Mouse (Mus musculus) CH12F3 (cell line): ENCODE measurements around the gene Olfr1437.
"Not testable (repeated sequence)": the region's sequence is repeated elsewhere in the genome, so short reads cannot be mapped to it uniquely, and the experiment has no call there.

Experiments
- in situ Hi-C: fragments of 300-500 bp; cut with MboI; formaldehyde crosslinking; loops from 2 replicates; pipeline ENCODE4 v1.14.3; 2020; ENCODE audit warnings: low sequenced_read_pairs

The Olfr1437 gene

GRCm38 (mm10) chr19:12325001-12325400, at the start of gene Olfr1437:
TSS of gene Olfr1437 (minus strand) at chr19:12325101.
- in situ Hi-C loops = no loop called here

- in situ Hi-C loops = no loop called here
These were observed 49.6 kb upstream of the Olfr1437 start for GRCm38 (mm10) chr19:12374465-12375025.

- in situ Hi-C loops = no loop called here
These were observed 48.1 kb upstream of the Olfr1437 start for GRCm38 (mm10) chr19:12373004-12373403.

GRCm38 (mm10) chr19:12335810-12336209, 10.9 kb upstream of the Olfr1437 start, which contains the start of gene Olfr1438-ps1:
TSS of gene Olfr1438-ps1 (minus strand) at chr19:12335910.
- in situ Hi-C loops = no loop called here

- in situ Hi-C loops = not testable (repeated sequence)
These were observed 25.9 kb downstream of the Olfr1437 start, which contains the start of gene Olfr1436 for GRCm38 (mm10) chr19:12299030-12299429. TSS of gene Olfr1436 (minus strand) at chr19:12299130.

- in situ Hi-C loops = no loop called here
These were observed 31.9 kb downstream of the Olfr1437 start for GRCm38 (mm10) chr19:12292979-12293378.

- in situ Hi-C loops = no loop called here
These were observed 45.3 kb downstream of the Olfr1437 start, which contains the start of gene Olfr1434 for GRCm38 (mm10) chr19:12279554-12279953. TSS of gene Olfr1434 (plus strand) at chr19:12279854.
